Mouse (Mus musculus): ENCODE data around the gene Farsb. TPM values are rescaled to one million over a fixed set of nuclear protein-coding genes. Genes with fewer than 3 reads are reported as not detected.

Gene Farsb
- total and polyA plus RNA-seq, 3 experiments, result 114 to 205 (median 180) TPM

GRCm38 (mm10) chr1:78453886-78454285 lies 34.8 kb downstream of the Farsb start (continued):
- TF ChIP-seq BHLHE40 (IDR thresholded peaks at IDR 0.05; ENCODE audit: low read depth, low read length), result peak; percentile 83
- TF ChIP-seq SMC3 (IDR thresholded peaks at IDR 0.05; ENCODE audit: low read depth, low read length), result no peak
- TF ChIP-seq ZNF384 (IDR thresholded peaks at IDR 0.05; ENCODE audit: low read depth, low read length), result peak; percentile 94

- H3K27me3 ChIP-seq (replicated peaks), result no peaks in the 10 kb centered on the region
- no peaks in the 10 kb centered on the region for H3K9me3 ChIP-seq (replicated peaks; ENCODE audit: low read length)
- H3K79me2 ChIP-seq (replicated peaks; ENCODE audit: control insufficient read depth, extremely low read depth, insufficient read depth, poor library complexity, severe bottlenecking), result 0 out of 2 replicates have a peak, but pooled peaks cover 5% of the 10 kb centered on the region
- DNase-seq (ENCODE audit: extremely low read depth), result peak; percentile 23
- no peak overlapping the region for H3K9ac ChIP-seq (ENCODE audit: insufficient read depth, low read depth)
- H3K36me3 ChIP-seq (replicated peaks in 1 of 2; ENCODE audit: control insufficient read depth in 1 of 2, insufficient read depth in 1 of 2, low read length in 1 of 2), result peaks cover 42 to 88% of the 10 kb centered on the region in 2 experiments
- 0 out of 2 replicates have a peak overlapping the region, but pooled peaks have one; percentile 4 for H3K4me2 ChIP-seq (ENCODE audit: insufficient read depth, low read depth, poor library complexity, severe bottlenecking)
- no peak overlapping the region for H3K27ac ChIP-seq (ENCODE audit: insufficient read depth, low read depth)
- H3K4me3 ChIP-seq (replicated peaks in 1 of 3; ENCODE audit: low read depth in 2 of 3, low read length in 2 of 3, poor library complexity in 1 of 3), result no peak overlapping the region
- dilution Hi-C loops (cut with MboI; ENCODE audit: extremely low pct_ligation_motif_present, extremely low pct_unique_long_range_greater_than_20kb, low sequenced_read_pairs), result no loop called here
- peaks cover 10 to 36% of the 10 kb centered on the region in 2 experiments for H3K4me1 ChIP-seq (ENCODE audit: control insufficient read depth in 1 of 2, insufficient read depth in 2 of 2)
- in situ Hi-C loops (cut with MboI; ENCODE audit: low pct_ligation_motif_present, low pct_unique_long_range_greater_than_20kb, low sequenced_read_pairs), result no loop called here
- TF ChIP-seq ZNF384 (IDR thresholded peaks at IDR 0.05; ENCODE audit: low read depth, low read length), result no peak
- TF ChIP-seq UBTF (IDR thresholded peaks at IDR 0.05; ENCODE audit: low read depth, low read length), result no peak
- TF ChIP-seq NELFE (IDR thresholded peaks at IDR 0.05; ENCODE audit: low read depth, low read length), result no peak
- no peak for TF ChIP-seq MAX (IDR thresholded peaks at IDR 0.05; ENCODE audit: low read length)
- TF ChIP-seq RAD21 (IDR thresholded peaks at IDR 0.05; ENCODE audit: low read depth, low read length), result no peak
- TF ChIP-seq IRF4 (IDR thresholded peaks at IDR 0.05; ENCODE audit: low read depth, low read length), result peak; percentile 64; the same call in 1 of the 2 replicates
Observed at GRCm38 (mm10) chr1:78452544-78452943, 36.2 kb downstream of the Farsb start.

GRCm38 (mm10) chr1:78451070-78451854 lies 37.4 kb downstream of the Farsb start:
- H3K4me3 ChIP-seq (replicated peaks in 1 of 3; ENCODE audit: low read depth in 2 of 3, low read length in 2 of 3, poor library complexity in 1 of 3), result no peak overlapping the region
- TF ChIP-seq BHLHE40 (IDR thresholded peaks at IDR 0.05; ENCODE audit: low read depth, low read length), result no peak
- no peak for TF ChIP-seq POLR2AphosphoS2 (IDR thresholded peaks at IDR 0.05; ENCODE audit: low read depth, low read length)
- TF ChIP-seq JUN (IDR thresholded peaks at IDR 0.05; ENCODE audit: insufficient read depth, low read depth, low read length), result no peak
- no peak for TF ChIP-seq UBTF (IDR thresholded peaks at IDR 0.05; ENCODE audit: low read depth, low read length)
- TF ChIP-seq NRF1 (IDR thresholded peaks at IDR 0.05; ENCODE audit: low read depth, low read length), result no peak
- no peak for TF ChIP-seq POLR2A (IDR thresholded peaks at IDR 0.05; ENCODE audit: low read depth, low read length)
- TF ChIP-seq TBP (conservative IDR thresholded peaks at IDR 0.05; ENCODE audit: low read depth, low read length), result no peak
- TF ChIP-seq MXI1 (IDR thresholded peaks at IDR 0.05; ENCODE audit: low read depth, low read length), result no peak
- TF ChIP-seq MAFK (IDR thresholded peaks at IDR 0.05; ENCODE audit: insufficient replicate concordance, low read length), result no peak
- no peak for TF ChIP-seq RCOR1 (conservative IDR thresholded peaks at IDR 0.05; ENCODE audit: low read depth, low read length)
- no peak for TF ChIP-seq MYC (IDR thresholded peaks at IDR 0.05; ENCODE audit: low read depth, low read length)
- no peak for TF ChIP-seq SMC3 (IDR thresholded peaks at IDR 0.05; ENCODE audit: low read depth, low read length)
- TF ChIP-seq ETS1 (conservative IDR thresholded peaks at IDR 0.05; ENCODE audit: low read depth, low read length), result no peak
- no peak for TF ChIP-seq MEF2A (IDR thresholded peaks at IDR 0.05; ENCODE audit: borderline replicate concordance, low read depth, low read length)
- TF ChIP-seq ELF1 (IDR thresholded peaks at IDR 0.05; ENCODE audit: low read depth, low read length), result no peak
- no peak for TF ChIP-seq HCFC1 (IDR thresholded peaks at IDR 0.05; ENCODE audit: low read depth, low read length)
- no peak for TF ChIP-seq ZKSCAN1 (IDR thresholded peaks at IDR 0.05; ENCODE audit: borderline replicate concordance, low read depth, low read length)
- no peak for TF ChIP-seq RAD21 (IDR thresholded peaks at IDR 0.05; ENCODE audit: low read depth, low read length)
- no peak for TF ChIP-seq USF2 (conservative IDR thresholded peaks at IDR 0.05; ENCODE audit: low read depth, low read length)
- TF ChIP-seq CTCF (conservative IDR thresholded peaks at IDR 0.05 in 1 of 2, IDR thresholded peaks at IDR 0.05 in 1 of 2; ENCODE audit: low read depth in 2 of 2, low read length in 2 of 2), result no peak

More at GRCm38 (mm10) chr1:78451070-78451854, 37.4 kb downstream of the Farsb start:
- peaks cover 10 to 37% of the 10 kb centered on the region in 2 experiments for H3K4me1 ChIP-seq (ENCODE audit: control insufficient read depth in 1 of 2, insufficient read depth in 2 of 2)
- no peak overlapping the region for H3K27ac ChIP-seq (ENCODE audit: insufficient read depth, low read depth)
- in situ Hi-C loops (cut with MboI; ENCODE audit: low pct_ligation_motif_present, low pct_unique_long_range_greater_than_20kb, low sequenced_read_pairs), result no loop called here
- H3K27me3 ChIP-seq (replicated peaks), result no peaks in the 10 kb centered on the region
- DNase-seq (ENCODE audit: extremely low read depth), result no peak
- no peak overlapping the region for H3K9ac ChIP-seq (ENCODE audit: insufficient read depth, low read depth)
- H3K4me2 ChIP-seq (ENCODE audit: insufficient read depth, low read depth, poor library complexity, severe bottlenecking), result no peak overlapping the region
- H3K36me3 ChIP-seq (replicated peaks in 1 of 2; ENCODE audit: control insufficient read depth in 1 of 2, insufficient read depth in 1 of 2, low read length in 1 of 2), result peaks cover 46 to 86% of the 10 kb centered on the region in 2 experiments
- dilution Hi-C loops (cut with MboI; ENCODE audit: extremely low pct_ligation_motif_present, extremely low pct_unique_long_range_greater_than_20kb, low sequenced_read_pairs), result no loop called here
- peaks cover 5% of the 10 kb centered on the region; the same call in 1 of the 2 replicates for H3K79me2 ChIP-seq (replicated peaks; ENCODE audit: control insufficient read depth, extremely low read depth, insufficient read depth, poor library complexity, severe bottlenecking)
- no peaks in the 10 kb centered on the region for H3K9me3 ChIP-seq (replicated peaks; ENCODE audit: low read length)
